Mouse (Mus musculus) megakaryocyte-erythroid progenitor cell, adult 5-6 weeks (primary cell): ENCODE results near the gene Klhl30. TPM values are rescaled to one million over a fixed set of nuclear protein-coding genes. Genes with fewer than 3 reads are reported as not detected.

Experiments
- ATAC-seq: replicated peaks from 2 replicates; pipeline ENCODE4 v1.8.0; 2016; ENCODE audit warnings: mild to moderate bottlenecking, inconsistent platforms; ENCODE audit not compliant: severe bottlenecking, poor library complexity, low FRiP score, low TSS enrichment
- total RNA-seq, 2 experiments: library from RNA; stranded (forward) in 1 of 2; stranded (reverse) in 1 of 2; fragments of 200-1000, 215-1000 nt in 1 of 2; fragments of >200 nt in 1 of 2; fragmentation: Nextera tagmentation in 1 of 2; gene quantifications; 2 replicates each; pipeline ENCODE4 v1.2.3; 2014 to 2017

The Klhl30 gene
- total RNA-seq (2014; fragmentation: Nextera tagmentation) (0.20 TPM in 1 of 2 replicates, not detected in the other), total RNA-seq (2017) (not detected in 2 replicates)

DNA sequence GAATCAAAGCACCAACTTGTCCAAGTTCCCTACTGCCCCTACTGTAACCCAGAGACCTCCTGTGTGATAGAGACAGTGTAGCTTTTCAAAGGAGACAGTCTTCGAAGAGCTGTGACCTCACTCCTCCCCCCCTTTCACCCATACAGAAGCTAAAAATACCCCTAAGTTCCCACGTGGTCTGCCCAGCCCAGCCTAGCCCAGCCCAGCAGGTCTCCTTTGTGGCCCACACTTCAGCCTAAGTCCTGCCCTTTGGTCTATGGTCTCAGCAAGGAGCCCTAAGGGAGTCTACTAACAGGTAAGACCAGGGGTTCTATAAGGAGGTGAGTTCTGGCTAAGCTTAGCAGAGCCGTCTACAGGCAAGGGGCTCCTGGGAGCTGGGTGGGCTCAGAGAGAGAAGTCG is at the start of gene Klhl30:
Gene Klhl30 (plus strand): TSS at position 176 of the 400 bp plus-strand sequence.
- ATAC-seq, result no peak

- ATAC-seq, result no peak
Observed at GRCm38 (mm10) chr1:91301206-91301920, 49.5 kb upstream of the Klhl30 start.

- ATAC-seq, result no peak
Observed at GRCm38 (mm10) chr1:91302021-91302420, 48.8 kb upstream of the Klhl30 start.

DNA sequence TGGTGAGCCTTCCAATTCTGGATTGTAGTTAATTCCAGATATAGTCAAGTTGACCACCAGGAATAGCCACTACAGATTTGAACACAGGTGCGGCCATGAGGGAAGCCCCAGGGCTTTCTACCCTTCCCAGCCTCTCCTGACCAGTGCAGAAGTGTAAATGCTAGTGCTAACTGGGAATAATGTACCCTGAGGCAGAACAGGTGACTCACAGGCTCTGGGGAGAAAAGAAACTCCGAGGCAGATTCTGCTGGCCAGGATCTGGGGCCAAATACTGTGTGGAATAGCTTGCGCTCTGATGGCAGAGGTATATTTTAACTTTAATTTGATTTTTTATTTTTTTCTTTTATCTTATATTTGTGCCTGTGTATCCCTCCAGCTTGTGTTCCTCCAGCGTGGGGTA is 46.2 kb upstream of the Klhl30 start:
- no peak for ATAC-seq

DNA sequence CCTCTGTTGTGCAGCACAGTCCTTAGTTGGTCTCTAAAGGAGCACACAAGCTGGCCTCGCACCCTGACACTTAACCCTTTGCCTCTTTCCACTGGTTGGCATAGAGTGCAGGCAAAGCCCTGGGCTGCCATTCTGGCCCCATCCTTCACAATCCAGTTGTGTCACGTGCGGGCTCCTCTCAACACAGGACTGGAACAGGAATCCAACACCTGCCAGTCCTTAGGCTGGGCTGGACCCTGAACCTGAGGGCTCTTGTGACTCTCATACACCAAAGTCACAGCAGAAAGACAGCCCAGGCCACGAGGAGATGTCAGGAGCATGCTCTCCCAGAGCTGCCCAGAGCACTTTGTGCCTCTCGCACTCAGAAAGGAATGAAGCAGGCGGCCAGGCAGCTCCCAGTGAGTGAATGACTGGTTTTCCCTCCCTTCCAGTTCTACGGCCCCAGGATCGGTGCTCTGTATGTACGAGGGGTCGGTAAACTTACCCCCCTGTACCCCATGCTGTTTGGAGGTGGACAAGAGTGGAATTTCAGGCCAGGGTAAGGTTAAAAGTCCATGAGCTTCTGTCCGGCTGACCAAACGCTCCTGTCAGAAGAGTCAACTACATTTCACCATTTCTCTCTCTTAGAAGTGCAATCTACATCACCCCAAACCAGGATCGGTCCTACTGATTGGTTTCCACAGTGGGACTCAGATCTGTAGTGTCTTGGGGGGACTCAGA is 41.3 kb upstream of the Klhl30 start:
- no peak for ATAC-seq

GRCm38 (mm10) chr1:91312273-91312672 is 38.5 kb upstream of the Klhl30 start:
- ATAC-seq, result no peak

DNA sequence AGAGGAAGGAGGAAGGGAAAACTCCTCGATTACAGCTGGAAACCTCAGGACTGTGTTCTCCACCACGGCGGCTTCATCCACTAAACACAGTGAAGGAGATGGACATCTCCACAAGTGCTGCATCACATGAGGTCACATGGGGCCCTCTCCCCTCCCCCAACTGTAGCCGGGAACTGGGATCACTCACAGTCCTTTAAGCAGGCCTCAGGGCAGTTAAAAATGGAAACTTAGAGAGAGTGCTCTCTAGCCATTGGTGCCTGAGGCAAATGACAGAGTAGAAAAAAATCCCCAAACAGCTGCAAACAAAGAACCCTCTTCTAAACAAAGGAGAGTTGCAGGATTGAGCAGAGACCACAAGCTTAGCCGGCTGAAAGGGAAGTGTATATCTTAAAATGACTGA is 37.6 kb upstream of the Klhl30 start:
- no peak for ATAC-seq

DNA sequence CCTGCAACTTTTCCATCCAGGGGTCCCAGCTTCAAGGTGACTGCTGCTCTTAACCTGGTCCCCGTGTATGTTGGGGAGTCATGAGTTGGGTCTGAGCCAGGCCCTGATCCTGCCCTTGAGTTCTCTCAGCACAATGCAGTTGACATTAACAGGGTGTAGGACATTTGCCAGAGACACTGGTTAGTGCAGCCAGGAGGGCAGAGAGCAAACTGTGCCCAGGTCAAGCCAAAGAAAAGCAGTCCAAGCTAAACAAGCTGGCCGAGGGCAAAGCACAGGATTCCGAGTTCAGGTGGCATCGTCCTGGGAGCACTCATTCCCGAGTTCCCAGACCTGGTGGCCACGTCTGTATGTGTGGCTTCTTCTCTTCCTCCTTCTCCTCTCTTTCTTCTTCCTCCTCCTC is 33.2 kb upstream of the Klhl30 start:
- no peak for ATAC-seq

GRCm38 (mm10) chr1:91321760-91322438 is 28.9 kb upstream of the Klhl30 start, which contains the start of gene Espnl:
Espnl (plus strand) TSS chr1:91322075.
- peak; percentile 76 for ATAC-seq

DNA sequence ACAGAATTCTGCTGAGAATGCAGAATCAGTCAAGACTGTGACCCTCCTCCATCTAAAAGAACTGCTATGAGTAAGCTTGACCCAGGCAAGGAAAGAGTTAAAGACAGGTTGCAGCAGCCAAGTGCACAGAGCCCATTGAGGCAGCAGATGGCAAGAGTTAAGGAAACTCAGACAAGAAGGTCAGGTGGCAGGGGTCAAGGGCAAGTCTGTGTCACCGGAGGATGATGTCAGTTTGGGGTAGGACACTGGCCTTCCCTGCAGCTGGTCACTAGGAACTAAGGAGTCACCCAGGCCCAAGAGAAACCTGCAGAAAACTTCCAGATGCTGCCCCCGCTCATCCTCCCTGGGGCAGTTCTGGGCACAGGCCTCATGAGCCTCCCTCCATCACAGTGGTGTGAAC is 26.2 kb upstream of the Klhl30 start:
- no peak for ATAC-seq

GRCm38 (mm10) chr1:91325488-91326042 is 25.3 kb upstream of the Klhl30 start:
- no peak for ATAC-seq

GRCm38 (mm10) chr1:91332102-91332501 is 18.7 kb upstream of the Klhl30 start:
- no peak for ATAC-seq

- ATAC-seq, result peak; percentile 66
Observed at GRCm38 (mm10) chr1:91333582-91333981, 17.2 kb upstream of the Klhl30 start.

DNA sequence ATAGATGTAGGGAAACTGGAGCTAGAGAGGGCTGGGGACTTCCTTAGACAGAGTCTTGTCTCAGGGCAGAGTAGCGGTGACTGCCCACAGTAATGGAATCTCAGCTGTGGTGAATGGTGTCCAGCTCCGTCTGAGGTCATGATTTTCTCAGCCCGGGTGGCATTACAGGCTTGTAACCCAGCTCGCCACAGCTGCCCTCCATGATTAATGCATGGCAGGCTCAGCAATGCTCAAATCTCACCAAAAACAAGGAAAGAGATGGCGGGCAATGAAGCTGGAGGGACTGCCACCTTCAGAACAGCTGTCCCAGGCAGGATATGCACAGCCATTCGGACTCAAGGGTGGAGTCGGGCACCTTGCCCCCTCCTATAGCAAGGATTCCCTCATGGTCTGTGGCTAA is 13.5 kb upstream of the Klhl30 start:
- ATAC-seq, result no peak

GRCm38 (mm10) chr1:91344001-91344400 is 6.8 kb upstream of the Klhl30 start:
- ATAC-seq, result no peak

DNA sequence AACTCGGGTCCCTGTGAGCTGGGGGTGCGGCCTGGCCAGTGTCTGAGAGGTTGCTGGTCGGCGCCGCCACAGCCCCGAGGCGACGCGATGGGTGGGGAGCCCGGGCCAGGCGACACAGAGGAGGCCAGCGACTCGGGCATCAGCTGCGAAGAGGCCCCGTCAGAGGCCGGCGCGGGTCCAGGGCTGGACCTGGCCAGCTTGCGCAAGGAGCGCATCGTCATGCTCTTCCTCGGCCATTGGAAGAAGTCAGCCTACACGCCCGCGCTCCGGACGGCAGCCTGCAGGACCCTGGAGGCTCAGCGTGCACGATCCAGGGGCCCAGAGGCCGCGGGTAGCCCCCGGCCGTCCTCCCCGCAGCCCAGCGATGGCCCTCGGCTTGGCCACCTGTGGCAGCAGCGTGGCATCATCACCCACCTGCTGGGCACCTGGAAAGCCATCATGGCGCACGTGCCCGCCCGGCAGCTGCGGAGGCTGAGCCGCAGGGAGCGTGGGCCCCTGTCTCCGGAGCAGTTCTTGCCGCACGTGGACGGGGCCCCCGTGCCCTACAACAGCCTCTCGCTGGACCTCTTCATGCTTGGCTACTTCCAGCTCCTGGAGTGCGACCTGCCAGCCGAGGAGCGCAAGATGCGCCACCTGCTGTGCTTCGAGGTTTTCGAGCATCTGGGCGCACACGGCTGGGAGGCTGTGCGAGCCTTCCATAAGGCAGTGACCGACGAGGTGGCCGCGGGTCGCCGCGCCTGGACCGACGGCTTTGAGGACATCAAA is 5.7 kb upstream of the Klhl30 start:
- ATAC-seq, result no peak

DNA sequence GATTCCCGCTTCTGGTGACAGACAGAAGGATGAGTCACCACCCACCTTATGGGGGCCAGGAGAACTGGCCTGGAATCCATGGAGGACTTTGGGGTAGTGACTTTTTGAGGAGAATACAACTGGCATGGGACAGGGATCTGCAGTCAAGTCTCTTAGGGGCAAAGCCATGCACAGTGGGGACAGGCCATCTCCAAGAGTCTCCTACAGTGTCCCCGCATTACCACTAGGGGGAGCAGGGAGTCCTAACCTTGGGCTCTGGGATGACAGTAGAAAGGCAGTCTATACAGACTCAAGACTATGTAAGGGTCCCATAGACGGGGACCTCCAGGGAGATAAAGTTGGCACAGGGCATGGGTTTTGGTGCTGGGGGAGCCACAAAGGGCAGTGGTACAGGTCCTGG is 3.9 kb upstream of the Klhl30 start:
- peak; percentile 82 for ATAC-seq

DNA sequence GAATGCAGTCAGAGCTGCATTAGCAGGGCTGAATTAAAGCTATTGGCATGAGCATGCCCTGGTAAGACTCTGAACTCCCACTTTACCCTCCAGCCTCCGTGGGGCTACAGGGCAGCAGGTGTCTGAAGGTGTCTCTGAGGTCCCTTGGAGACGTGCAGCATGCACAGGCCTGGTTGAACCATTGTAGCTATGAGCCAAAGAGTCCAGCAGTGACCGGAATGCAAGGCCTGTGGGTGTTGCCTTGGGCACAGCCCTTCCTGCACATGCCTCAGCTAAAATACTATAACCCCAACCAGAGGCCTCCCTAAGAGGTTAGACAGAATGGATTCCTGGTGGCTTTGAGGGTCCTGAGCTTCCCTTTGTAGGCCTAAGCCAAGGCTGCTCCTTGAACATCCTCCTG is 433 bp downstream of the Klhl30 start:
- ATAC-seq, result no peak

DNA sequence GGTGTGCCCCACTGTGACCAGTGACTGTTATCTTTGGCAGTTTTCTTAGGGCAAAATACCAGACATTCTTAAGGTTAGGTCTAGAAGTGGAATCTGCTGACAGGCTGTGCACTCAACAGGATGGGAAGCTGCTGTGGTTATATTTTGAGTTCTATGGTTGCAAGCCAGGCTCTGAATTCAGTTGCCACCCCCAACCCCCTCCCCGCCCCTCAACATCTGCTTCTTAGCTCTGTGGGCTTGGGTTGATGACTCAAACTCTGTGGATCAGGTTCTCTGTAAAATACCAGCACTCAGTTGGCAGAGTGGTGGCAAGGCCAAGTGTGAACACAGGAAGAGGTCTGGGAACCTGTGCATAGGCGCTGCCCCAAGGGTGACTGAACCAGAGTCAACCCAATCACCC is 1.5 kb downstream of the Klhl30 start:
- ATAC-seq, result no peak
